Mouse (Mus musculus) forebrain, embryonic 16.5 days (tissue): ENCODE measurements around the gene Aldh3b2. TPM values are rescaled to one million over a fixed set of nuclear protein-coding genes. Genes with fewer than 3 reads are reported as not detected.
A peak's percentile ranks its signal among the peaks of the same experiment; 100 is the strongest.

Source experiments
- ATAC-seq: fragments of 200-750 bp; cut with Nextera tagmentation; 2 replicates; pipeline ENCODE4 v1.8.0; 2017; ENCODE audit warnings: mild to moderate bottlenecking, moderate library complexity
- H3K27ac ChIP-seq: fragments of 300-500 bp; sonication (generic); 2 replicates; pipeline ENCODE4 v1.5.1; 2014; ENCODE audit warnings: low read length, control low read depth
- H3K27me3 ChIP-seq: fragments of 300-500 bp; sonication (generic); replicated peaks from 2 replicates; pipeline ENCODE4 v1.6.1; 2014; ENCODE audit warnings: low read length; ENCODE audit not compliant: control insufficient read depth, insufficient read depth
- H3K36me3 ChIP-seq: fragments of 300-500 bp; sonication (generic); 2 replicates; pipeline ENCODE4 v1.6.1; 2014; ENCODE audit not compliant: control insufficient read depth, insufficient read depth
- H3K4me1 ChIP-seq: fragments of 300-500 bp; sonication (generic); replicated peaks from 2 replicates; pipeline ENCODE4 v1.6.1; 2014; ENCODE audit warnings: low read length; ENCODE audit not compliant: control insufficient read depth, insufficient read depth
- H3K4me2 ChIP-seq: fragments of 300-500 bp; sonication (generic); 2 replicates; pipeline ENCODE4 v1.6.1; 2014; ENCODE audit warnings: mild to moderate bottlenecking, low read length, control low read depth
- H3K4me3 ChIP-seq: fragments of 300-500 bp; sonication (generic); replicated peaks from 2 replicates; pipeline ENCODE4 v1.5.1; 2014; ENCODE audit warnings: mild to moderate bottlenecking, low read length, control low read depth
- H3K9ac ChIP-seq: fragments of 300-500 bp; sonication (generic); replicated peaks from 2 replicates; pipeline ENCODE4 v1.6.1; 2014; ENCODE audit warnings: low read depth, low read length, control low read depth
- H3K9me3 ChIP-seq: fragments of 300-500 bp; sonication (generic); 2 replicates; pipeline ENCODE4 v1.6.1; 2016; ENCODE audit warnings: low read length; ENCODE audit not compliant: control insufficient read depth
- WGBS: fragments of 180-500 bp; shearing (Covaris S2); extraction: QIAGEN DNeasy Blood & Tissue Kit; methylation state at CpG from one replicate; pipeline ENCODE4 v1.1.7; 2014; 5-methylcytosine and 5-hydroxymethylcytosine counted together
- polyA plus RNA-seq: library from polyadenylated mRNA; unstranded; fragments of >200 nt; fragmentation: Nextera tagmentation; extraction: Ambion mirVana; gene quantifications from 2 replicates; pipeline ENCODE4 v1.2.1, GENCODE M21; 2015

Gene Aldh3b2
- polyA plus RNA-seq, 1 experiment from 2014 or later: 1.1 TPM

DNA sequence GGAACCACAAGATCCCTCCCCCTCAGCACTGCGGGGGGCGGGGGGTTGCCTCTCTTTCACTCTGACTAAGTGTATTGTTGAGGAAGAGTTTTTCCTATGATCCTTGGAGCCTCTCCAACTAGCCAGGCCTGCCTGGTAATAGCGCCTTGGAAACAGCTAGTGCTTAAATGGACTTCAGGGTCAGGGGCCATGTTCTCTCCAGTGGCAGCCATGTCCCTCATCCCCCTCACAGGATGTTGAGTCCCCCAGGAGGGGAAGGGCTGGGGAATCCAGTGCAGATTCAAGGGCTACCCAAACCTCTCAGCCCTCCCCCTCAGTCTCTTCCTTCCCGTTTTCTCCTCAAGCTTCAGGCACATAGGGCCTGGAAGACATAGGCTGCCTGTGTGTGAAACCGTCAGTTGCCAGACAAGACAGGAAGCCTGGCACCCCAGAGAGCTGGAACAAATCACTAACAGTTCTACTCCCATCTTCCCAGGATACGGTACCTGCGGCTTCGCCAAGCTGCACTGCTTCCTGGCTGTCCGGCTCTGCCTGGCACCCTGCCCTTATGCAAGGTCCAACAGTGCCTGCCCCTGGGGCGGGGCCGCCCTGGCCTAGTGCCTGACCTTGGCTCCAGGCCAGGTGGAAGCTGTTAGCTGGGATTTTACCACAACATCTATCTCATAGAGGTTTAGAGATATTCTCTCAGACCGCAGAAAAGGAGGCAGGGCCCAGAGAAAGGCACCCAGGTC is 42.8 kb upstream of the Aldh3b2 start, which contains the start of gene Aldh3b1:
TSS of gene Aldh3b1 (minus strand) at position 598 of the 731 bp plus-strand sequence.
- Histone ChIP-seq H3K4me2 (no peak within 1 kb of the TSS), H3K36me3 (no peaks in the 10 kb centered on the region), H3K4me3 (no peak within 1 kb of the TSS), H3K27ac (peak within 1 kb of the TSS; percentile 49; the same call in 1 of the 2 replicates), H3K4me1 (peaks cover 16% of the 10 kb centered on the region), H3K9me3 (no peaks in the 10 kb centered on the region), H3K27me3 (no peaks in the 10 kb centered on the region; the same call in 1 of the 2 replicates), H3K9ac (no peak within 1 kb of the TSS; the same call in 1 of the 2 replicates)
- peak; percentile 49 for ATAC-seq
- WGBS: 49% methylated on average over 12 of the region's 12 CpGs

DNA sequence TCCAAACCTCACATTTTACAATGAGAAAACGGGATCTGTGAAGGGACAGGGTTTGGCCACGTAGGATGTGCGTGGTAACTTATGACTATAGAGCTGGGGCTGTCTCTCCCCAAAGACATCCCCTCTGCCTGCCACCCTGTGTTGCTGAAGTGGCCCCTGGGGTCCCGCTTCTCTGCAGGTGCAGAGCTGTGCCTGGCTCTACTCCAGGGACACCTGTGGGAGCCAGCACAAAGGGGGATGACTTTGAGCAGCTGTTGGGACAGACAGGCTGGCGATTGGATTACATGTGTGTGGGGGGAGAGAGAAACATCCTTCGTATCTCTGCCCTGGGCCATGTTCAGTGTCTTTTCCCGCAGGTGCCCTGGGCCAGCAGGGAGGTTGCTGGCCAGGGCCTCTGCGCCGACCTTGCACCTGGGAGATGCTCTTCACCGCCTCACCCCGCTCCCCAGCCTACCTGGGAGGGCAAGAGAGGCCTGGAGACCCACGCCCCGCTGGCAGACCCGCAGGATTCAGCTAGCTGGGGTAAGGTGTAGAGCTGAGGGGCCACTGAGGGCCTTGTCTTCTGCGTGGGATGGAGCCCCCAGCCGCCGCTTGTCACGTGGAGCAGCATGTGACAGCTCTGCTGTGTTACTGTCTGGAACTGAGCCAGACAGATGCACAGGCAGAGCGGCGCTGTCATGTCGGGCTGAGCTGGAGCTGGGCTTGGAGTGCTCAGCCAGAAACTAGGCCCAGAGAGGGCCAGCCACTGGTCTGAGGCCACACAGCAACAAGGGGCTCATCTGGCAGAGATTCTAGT is 41.7 kb upstream of the Aldh3b2 start:
- Histone ChIP-seq H3K4me1 (peaks cover 17% of the 10 kb centered on the region), H3K9me3 (no peaks in the 10 kb centered on the region), H3K4me2 (no peak overlapping the region), H3K36me3 (no peaks in the 10 kb centered on the region), H3K9ac (no peak overlapping the region; the same call in 1 of the 2 replicates), H3K4me3 (no peak overlapping the region), H3K27me3 (peaks cover 4% of the 10 kb centered on the region; the same call in 1 of the 2 replicates), H3K27ac (no peak overlapping the region)
- ATAC-seq: no peak
- 69% methylated on average over 21 of the region's 21 CpGs for WGBS

DNA sequence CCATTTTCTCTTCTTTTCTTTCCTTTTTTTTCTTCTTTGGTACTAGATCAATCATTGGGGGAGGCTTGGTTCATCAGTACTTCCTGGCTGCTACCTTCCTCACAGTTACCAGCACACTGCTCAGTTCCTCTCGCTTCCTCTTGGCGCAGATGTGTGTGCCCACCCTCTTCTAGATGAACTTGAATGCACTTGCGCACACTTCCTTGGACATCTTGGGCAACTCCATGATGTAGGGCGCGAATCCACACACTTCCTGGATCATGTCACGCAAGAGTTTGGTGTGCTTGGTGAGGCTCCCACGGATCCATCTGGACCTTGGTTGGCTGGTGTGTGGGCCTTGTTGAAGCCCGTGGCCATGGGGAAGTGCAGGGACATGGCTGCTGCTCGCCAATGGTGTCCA is 40.4 kb upstream of the Aldh3b2 start:
- 89% methylated on average over 9 of the region's 9 CpGs for WGBS
- no peak overlapping the region for H3K9ac ChIP-seq
- no peak for ATAC-seq

DNA sequence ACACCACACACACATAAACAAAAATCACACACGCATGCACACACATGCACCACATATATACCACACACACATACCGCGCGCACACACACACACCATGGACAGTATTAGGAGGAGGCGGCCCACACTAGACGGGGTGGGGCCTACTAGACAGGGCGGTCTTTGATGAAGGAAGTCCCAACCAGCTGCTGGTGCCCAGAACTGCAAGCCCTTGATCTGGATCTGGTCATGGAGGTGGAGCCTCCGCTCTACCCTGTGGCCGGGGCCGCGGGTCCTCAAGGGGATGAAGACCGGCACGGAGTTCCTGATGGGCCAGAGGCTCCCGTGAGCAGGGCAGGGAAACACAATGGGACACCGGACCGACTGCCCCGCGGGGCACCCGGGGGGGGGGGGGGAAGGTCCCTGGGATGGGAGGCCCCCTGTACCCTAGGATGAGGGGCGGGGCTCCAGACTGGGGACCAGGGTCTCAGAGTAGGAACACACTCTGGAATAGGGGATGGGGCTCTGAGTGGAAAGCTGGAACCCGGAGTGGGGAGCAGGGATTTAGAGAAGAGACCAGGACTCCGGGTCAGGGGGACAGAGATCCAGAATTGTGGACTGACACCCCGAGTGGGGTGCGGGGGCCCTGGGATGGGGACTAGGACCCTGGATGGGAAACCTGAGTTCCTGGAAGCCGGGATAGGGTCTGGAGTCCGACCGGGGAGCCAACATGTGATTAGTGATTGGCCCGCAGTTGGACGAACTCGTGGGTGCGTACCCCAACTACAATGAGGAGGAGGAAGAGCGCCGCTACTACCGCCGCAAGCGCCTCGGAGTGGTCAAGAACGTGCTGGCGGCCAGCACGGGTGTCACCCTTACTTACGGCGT is 36.9 kb upstream of the Aldh3b2 start, which contains the start of gene Unc93b1:
TSS of gene Unc93b1 (plus strand) at position 155 of the 864 bp plus-strand sequence.
- Histone ChIP-seq H3K4me1 (peaks cover 16% of the 10 kb centered on the region), H3K4me2 (peak within 1 kb of the TSS; percentile 66), H3K27me3 (peaks cover 10% of the 10 kb centered on the region), H3K9me3 (no peaks in the 10 kb centered on the region), H3K27ac (no peak within 1 kb of the TSS), H3K36me3 (no peaks in the 10 kb centered on the region), H3K9ac (peak within 1 kb of the TSS; percentile 51), H3K4me3 (peak within 1 kb of the TSS; percentile 39)
- ATAC-seq: peak; percentile 62
- 8% methylated on average over 40 of the region's 42 CpGs for WGBS

More for the DNA sequence above, 40.4 kb upstream of the Aldh3b2 start:
- Histone ChIP-seq H3K36me3 (no peaks in the 10 kb centered on the region), H3K4me1 (peaks cover 27% of the 10 kb centered on the region), H3K9me3 (no peaks in the 10 kb centered on the region), H3K4me2 (no peak overlapping the region), H3K27ac (no peak overlapping the region), H3K27me3 (peaks cover 10% of the 10 kb centered on the region), H3K4me3 (no peak overlapping the region)

DNA sequence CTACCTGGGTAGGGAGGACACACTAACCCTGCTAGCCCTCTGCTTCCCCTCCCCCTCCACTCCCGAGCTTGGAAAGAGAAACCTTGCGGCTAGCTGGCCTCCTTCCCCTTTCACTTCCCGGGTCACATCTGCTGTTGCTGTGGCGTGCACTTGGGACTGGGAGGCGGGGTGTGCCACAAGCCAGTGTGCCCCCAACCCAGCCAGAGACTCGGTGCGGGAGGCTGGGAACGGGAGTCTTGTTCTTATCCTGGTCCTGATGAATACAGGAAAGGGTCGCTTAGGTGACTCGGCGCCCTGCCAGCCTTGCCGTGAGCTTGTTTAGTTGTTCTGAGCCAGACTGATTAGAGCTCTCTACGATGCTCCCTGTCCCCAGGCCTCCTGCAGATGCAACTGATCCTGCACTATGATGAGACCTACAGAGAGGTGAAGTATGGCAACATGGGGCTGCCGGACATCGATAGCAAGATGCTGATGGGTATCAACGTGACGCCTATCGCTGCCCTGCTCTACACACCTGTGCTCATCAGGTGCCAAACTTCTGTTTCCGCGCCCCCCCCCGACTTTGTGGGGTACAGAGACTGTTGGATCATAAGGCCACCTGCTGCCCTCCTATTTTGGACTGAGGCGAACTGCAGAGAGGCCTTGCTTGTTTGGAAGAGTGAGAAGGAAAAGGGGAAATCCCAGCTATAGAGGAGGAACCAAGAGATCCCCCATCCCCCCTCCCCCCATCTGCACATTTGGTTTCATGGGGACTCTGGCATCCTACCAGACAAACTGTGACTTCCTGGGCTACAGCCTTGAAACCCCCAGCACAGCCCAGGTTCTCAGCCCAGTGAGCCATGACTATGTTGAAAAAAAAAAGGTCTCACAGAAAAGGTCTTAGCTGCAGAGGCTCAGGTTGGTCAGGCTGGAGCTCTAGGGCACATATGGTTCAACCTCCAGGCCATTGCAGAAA is 36.0 kb upstream of the Aldh3b2 start:
- Histone ChIP-seq H3K27ac (no peak overlapping the region), H3K4me2 (peak overlapping the region; percentile 66), H3K27me3 (peaks cover 10% of the 10 kb centered on the region), H3K9ac (peak overlapping the region; percentile 51), H3K9me3 (no peaks in the 10 kb centered on the region), H3K4me3 (peak overlapping the region; percentile 39), H3K4me1 (peaks cover 11% of the 10 kb centered on the region), H3K36me3 (no peaks in the 10 kb centered on the region)
- WGBS: 5% methylated on average over 22 of the region's 22 CpGs
- ATAC-seq: no peak

DNA sequence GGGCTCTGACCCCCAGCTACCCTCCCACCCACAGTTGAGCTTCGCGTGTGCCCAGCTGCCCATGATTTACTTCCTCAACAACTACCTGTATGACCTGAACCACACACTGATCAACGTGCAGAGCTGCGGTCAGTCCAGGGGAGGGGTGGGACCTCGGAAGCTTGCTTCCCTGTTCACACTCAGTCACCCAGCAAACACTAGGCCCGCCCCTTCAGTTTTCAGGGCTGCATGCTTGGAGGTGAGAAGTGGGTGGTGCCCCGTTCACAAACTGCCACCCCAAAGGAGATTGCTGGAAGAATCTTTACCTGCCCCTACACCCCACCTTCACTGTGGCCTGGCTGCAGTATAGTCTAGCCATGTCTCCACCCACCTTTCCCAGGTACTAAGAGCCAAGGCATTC is 29.8 kb upstream of the Aldh3b2 start:
- no peak overlapping the region for H3K9ac ChIP-seq
- no peak overlapping the region for H3K4me2 ChIP-seq
- no peaks in the 10 kb centered on the region for H3K4me1 ChIP-seq
- H3K9me3 ChIP-seq: no peaks in the 10 kb centered on the region
- WGBS: 88% methylated on average over 7 of the region's 7 CpGs
- H3K36me3 ChIP-seq: no peaks in the 10 kb centered on the region
- H3K27ac ChIP-seq: no peak overlapping the region
- no peak for ATAC-seq
- no peak overlapping the region for H3K4me3 ChIP-seq
- H3K27me3 ChIP-seq: no peaks in the 10 kb centered on the region; the same call in 1 of the 2 replicates

DNA sequence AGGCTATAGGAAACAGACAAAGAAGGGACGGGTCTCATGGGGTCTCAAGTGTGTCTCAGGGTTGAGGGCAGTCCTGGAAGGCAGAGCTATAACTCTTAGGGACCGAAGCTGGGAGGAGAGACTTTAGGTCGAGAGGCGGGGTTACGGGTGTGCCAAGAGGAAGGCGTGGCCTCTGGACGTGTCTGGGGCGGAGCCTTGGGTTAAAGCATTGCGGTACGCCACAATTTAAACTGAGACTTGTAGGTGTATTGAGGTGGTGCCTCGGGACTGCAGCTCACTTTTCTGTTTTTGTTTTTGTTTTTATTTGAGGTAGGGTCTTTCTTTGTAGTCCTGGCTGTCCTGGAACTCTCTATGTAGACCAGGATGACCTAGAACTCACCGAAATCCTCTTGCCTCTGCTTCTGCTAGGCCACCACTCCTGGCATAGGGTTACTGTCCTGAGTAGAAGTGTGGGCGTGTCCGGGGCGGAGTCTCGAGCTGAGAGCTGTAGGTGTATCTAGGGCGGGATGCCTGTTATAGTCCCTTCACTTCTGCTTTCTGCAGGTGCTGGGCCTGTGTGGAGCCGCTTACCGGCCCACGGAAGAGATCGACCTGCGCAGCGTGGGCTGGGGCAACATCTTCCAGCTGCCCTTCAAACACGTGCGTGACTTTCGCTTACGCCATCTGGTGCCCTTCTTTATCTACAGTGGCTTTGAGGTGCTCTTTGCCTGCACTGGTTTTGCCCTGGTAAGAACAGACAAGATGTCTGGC is 29.0 kb upstream of the Aldh3b2 start:
- H3K9me3 ChIP-seq: no peaks in the 10 kb centered on the region
- H3K4me2 ChIP-seq: no peak overlapping the region
- H3K27me3 ChIP-seq: no peaks in the 10 kb centered on the region; the same call in 1 of the 2 replicates
- no peak overlapping the region for H3K27ac ChIP-seq
- H3K4me3 ChIP-seq: no peak overlapping the region
- H3K36me3 ChIP-seq: no peaks in the 10 kb centered on the region
- no peak for ATAC-seq
- 25% methylated on average over 27 of the region's 27 CpGs for WGBS
- no peaks in the 10 kb centered on the region for H3K4me1 ChIP-seq
- H3K9ac ChIP-seq: no peak overlapping the region
